Mouse (Mus musculus) embryonic facial prominence, embryonic 14.5 days (tissue): Measurements from ENCODE around the gene Olfr582. TPM values are rescaled to one million over a fixed set of nuclear protein-coding genes. Genes with fewer than 3 reads are reported as not detected.

Experiments used
- ATAC-seq: fragments of 200-750 bp; cut with Nextera tagmentation; 2 replicates; pipeline ENCODE4 v1.8.0; 2017; ENCODE audit warnings: low read depth, moderate number of reproducible peaks, moderate TSS enrichment
- DNase-seq: peaks from one replicate; pipeline ENCODE4 v3.0.0-alpha.2; 2015; ENCODE audit warnings: low spot score
- H3K27ac ChIP-seq: fragments of 300-500 bp; sonication (generic); replicated peaks from 2 replicates; pipeline ENCODE4 v1.5.1; 2014; ENCODE audit warnings: low read depth, mild to moderate bottlenecking, low read length, moderate library complexity
- H3K27me3 ChIP-seq: fragments of 300-500 bp; sonication (generic); replicated peaks from 2 replicates; pipeline ENCODE4 v1.6.1; 2014; ENCODE audit warnings: low read length; ENCODE audit not compliant: control insufficient read depth, insufficient read depth
- H3K36me3 ChIP-seq: fragments of 300-500 bp; sonication (generic); 2 replicates; pipeline ENCODE4 v1.6.1; 2014; ENCODE audit warnings: low read length, mixed read lengths; ENCODE audit not compliant: control insufficient read depth, insufficient read depth
- H3K4me1 ChIP-seq: fragments of 300-500 bp; sonication (generic); 2 replicates; pipeline ENCODE4 v1.6.1; 2014; ENCODE audit warnings: antibody characterized with exemption, low read length; ENCODE audit not compliant: control insufficient read depth, insufficient read depth
- H3K4me2 ChIP-seq: fragments of 300-500 bp; sonication (generic); 2 replicates; pipeline ENCODE4 v1.6.1; 2014; ENCODE audit warnings: low read depth, mild to moderate bottlenecking, low read length, moderate library complexity, mixed read lengths
- H3K4me3 ChIP-seq: fragments of 300-500 bp; sonication (generic); 2 replicates; pipeline ENCODE4 v1.5.1; 2014; ENCODE audit warnings: low read depth, mild to moderate bottlenecking, low read length
- H3K9ac ChIP-seq: fragments of 300-500 bp; sonication (generic); 2 replicates; pipeline ENCODE4 v1.6.1; 2014; ENCODE audit warnings: low read depth, mild to moderate bottlenecking, low read length, moderate library complexity, mixed read lengths
- H3K9me3 ChIP-seq: fragments of 300-500 bp; sonication (generic); 2 replicates; pipeline ENCODE4 v1.6.1; 2016; ENCODE audit warnings: low read length; ENCODE audit not compliant: control insufficient read depth
- WGBS: fragments of 180-500 bp; shearing (Covaris S2); extraction: QIAGEN DNeasy Blood & Tissue Kit; methylation state at CpG from one replicate; pipeline ENCODE4 v1.1.7; 2014; 5-methylcytosine and 5-hydroxymethylcytosine counted together
- polyA plus RNA-seq: library from polyadenylated mRNA; unstranded; fragments of >200 nt; fragmentation: Nextera tagmentation; extraction: Ambion mirVana; gene quantifications from 2 replicates; pipeline ENCODE4 v1.2.1, GENCODE M21; 2014

Olfr582 gene
- polyA plus RNA-seq: not detected in 2 replicates

GRCm38 (mm10) chr7:103037724-103038123 lies at the start of gene Olfr582:
Gene Olfr582, plus strand, starts transcription at chr7:103038024.
- H3K4me2 ChIP-seq: no peak within 1 kb of the TSS
- no peak for DNase-seq
- H3K9ac ChIP-seq: no peak within 1 kb of the TSS
- no peaks in the 10 kb centered on the region for H3K27me3 ChIP-seq
- H3K4me1 ChIP-seq: no peaks in the 10 kb centered on the region
- H3K4me3 ChIP-seq: no peak within 1 kb of the TSS
- H3K9me3 ChIP-seq: no peaks in the 10 kb centered on the region
- H3K36me3 ChIP-seq: no peaks in the 10 kb centered on the region
- ATAC-seq: no peak
- H3K27ac ChIP-seq: no peak within 1 kb of the TSS

GRCm38 (mm10) chr7:102989224-102989623 lies 48.6 kb upstream of the Olfr582 start, which contains the start of gene Olfr578:
Gene Olfr578, minus strand, starts transcription at chr7:102989324.
- no peaks in the 10 kb centered on the region for H3K9me3 ChIP-seq
- no peak within 1 kb of the TSS for H3K27ac ChIP-seq
- no peak within 1 kb of the TSS for H3K4me2 ChIP-seq
- no peak within 1 kb of the TSS for H3K4me3 ChIP-seq
- H3K27me3 ChIP-seq: no peaks in the 10 kb centered on the region
- no peaks in the 10 kb centered on the region for H3K4me1 ChIP-seq
- DNase-seq (no peak), ATAC-seq (no peak)
- 64% methylated on average over 3 of the region's 3 CpGs for WGBS
- H3K9ac ChIP-seq: no peak within 1 kb of the TSS
- H3K36me3 ChIP-seq: no peaks in the 10 kb centered on the region

GRCm38 (mm10) chr7:103051000-103051399 lies 13.2 kb downstream of the Olfr582 start, which contains the start of gene Olfr583:
Gene Olfr583, plus strand, starts transcription at chr7:103051300.
- no peak within 1 kb of the TSS for H3K27ac ChIP-seq
- no peak within 1 kb of the TSS for H3K4me2 ChIP-seq
- H3K4me1 ChIP-seq: no peaks in the 10 kb centered on the region
- H3K27me3 ChIP-seq: no peaks in the 10 kb centered on the region
- no peak within 1 kb of the TSS for H3K4me3 ChIP-seq
- H3K9me3 ChIP-seq: no peaks in the 10 kb centered on the region
- H3K9ac ChIP-seq: no peak within 1 kb of the TSS
- no peak for ATAC-seq
- no peak for DNase-seq
- H3K36me3 ChIP-seq: no peaks in the 10 kb centered on the region
- 71% methylated on average over 1 of the region's 1 CpGs for WGBS

- Histone ChIP-seq H3K9me3 (peaks cover 4% of the 10 kb centered on the region; the same call in 1 of the 2 replicates), H3K27me3 (no peaks in the 10 kb centered on the region), H3K27ac (no peak within 1 kb of the TSS), H3K4me1 (no peaks in the 10 kb centered on the region), H3K4me3 (no peak within 1 kb of the TSS), H3K36me3 (no peaks in the 10 kb centered on the region), H3K4me2 (no peak within 1 kb of the TSS), H3K9ac (no peak within 1 kb of the TSS)
- DNase-seq (no peak), ATAC-seq (no peak)
- 75% methylated on average over 1 of the region's 1 CpGs for WGBS
Observed at GRCm38 (mm10) chr7:103081585-103081984, 43.8 kb downstream of the Olfr582 start, which contains the start of gene Olfr584. Gene Olfr584, plus strand, starts transcription at chr7:103081885.

Other genes starting within 250 kb of the Olfr582 start
- gene Olfr564, start 234.5 kb upstream of the Olfr582 start, polyA plus RNA-seq: not detected in 2 replicates
- gene Olfr566, start 179.3 kb upstream of the Olfr582 start, polyA plus RNA-seq: 0.14 TPM in 1 of 2 replicates, not detected in the other
- not detected in 2 replicates for gene Olfr568, start 160.9 kb upstream of the Olfr582 start, polyA plus RNA-seq
- not detected in 2 replicates for gene Olfr569, start 147.1 kb upstream of the Olfr582 start, polyA plus RNA-seq
- not detected in 2 replicates for gene Olfr570, start 143.4 kb upstream of the Olfr582 start, polyA plus RNA-seq
- gene Olfr571, start 120.5 kb upstream of the Olfr582 start, polyA plus RNA-seq: 0.06 and 0.08 TPM in 2 replicates
- not detected in 2 replicates for gene Olfr572, start 113.6 kb upstream of the Olfr582 start, polyA plus RNA-seq
- not detected in 2 replicates for gene Olfr573-ps1, start 95.4 kb upstream of the Olfr582 start, polyA plus RNA-seq
- gene Olfr574, start 89.6 kb upstream of the Olfr582 start, polyA plus RNA-seq: not detected in 2 replicates
- not detected in 2 replicates for gene Olfr575, start 79.2 kb upstream of the Olfr582 start, polyA plus RNA-seq
- gene Olfr576, start 75.4 kb upstream of the Olfr582 start, polyA plus RNA-seq: not detected in 2 replicates
- not detected in 2 replicates for gene Olfr577, start 62.1 kb upstream of the Olfr582 start, polyA plus RNA-seq
- gene Olfr578, start 48.7 kb upstream of the Olfr582 start, polyA plus RNA-seq: 0.08 and 0.31 TPM in 2 replicates
- gene Olfr583, start 13.3 kb downstream of the Olfr582 start, polyA plus RNA-seq: not detected in 2 replicates
- 0.24 TPM in 1 of 2 replicates, not detected in the other for gene Olfr584, start 43.9 kb downstream of the Olfr582 start, polyA plus RNA-seq
- not detected in 2 replicates for gene Olfr585, start 59.7 kb downstream of the Olfr582 start, polyA plus RNA-seq
- not detected in 2 replicates for gene Olfr586, start 87.6 kb downstream of the Olfr582 start, polyA plus RNA-seq
- gene Olfr588-ps1, start 102.9 kb downstream of the Olfr582 start, polyA plus RNA-seq: not detected in 2 replicates
- gene Olfr589, start 118.3 kb downstream of the Olfr582 start, polyA plus RNA-seq: not detected in 2 replicates
- gene Olfr591, start 140.3 kb downstream of the Olfr582 start, polyA plus RNA-seq: 0.33 TPM in 1 of 2 replicates, not detected in the other
- not detected in 2 replicates for gene Olfr592, start 146.8 kb downstream of the Olfr582 start, polyA plus RNA-seq
- gene Olfr593, start 173.8 kb downstream of the Olfr582 start, polyA plus RNA-seq: not detected in 2 replicates
- gene Olfr594, start 179.0 kb downstream of the Olfr582 start, polyA plus RNA-seq: not detected in 2 replicates
- not detected in 2 replicates for gene Usp17ld, start 214.5 kb downstream of the Olfr582 start, polyA plus RNA-seq